Mouse (Mus musculus) B cell, adult 2 months (primary cell): Measurements from ENCODE around the gene Per2.
A peak's percentile ranks its signal among the peaks of the same experiment; 100 is the strongest.

ENCODE experiments used
- DNase-seq, 2 experiments: peaks; one replicate each; pipeline ENCODE4 v3.0.0; 2022

The Per2 gene

GRCm38 (mm10) chr1:91458223-91458861, 782 bp downstream of the Per2 start:
- peak; percentile 8 to 38 for DNase-seq

- no peak for DNase-seq
Observed at GRCm38 (mm10) chr1:91457698-91458097, 1.4 kb downstream of the Per2 start.

GRCm38 (mm10) chr1:91457116-91457515, 2.0 kb downstream of the Per2 start:
- DNase-seq: no peak

GRCm38 (mm10) chr1:91456301-91456801, 2.8 kb downstream of the Per2 start:
- peak; percentile 45 to 53 for DNase-seq

GRCm38 (mm10) chr1:91455661-91456161, 3.4 kb downstream of the Per2 start:
- no peak for DNase-seq

GRCm38 (mm10) chr1:91454927-91455326, 4.2 kb downstream of the Per2 start:
- no peak for DNase-seq

GRCm38 (mm10) chr1:91454366-91454765, 4.8 kb downstream of the Per2 start:
- no peak for DNase-seq

GRCm38 (mm10) chr1:91453932-91454331, 5.2 kb downstream of the Per2 start:
- DNase-seq: no peak

GRCm38 (mm10) chr1:91451547-91452084, 7.5 kb downstream of the Per2 start:
- DNase-seq: no peak

- no peak for DNase-seq
Observed at GRCm38 (mm10) chr1:91450851-91451250, 8.3 kb downstream of the Per2 start.

- DNase-seq: no peak
Observed at GRCm38 (mm10) chr1:91448688-91449087, 10.4 kb downstream of the Per2 start.

GRCm38 (mm10) chr1:91446511-91446910, 12.6 kb downstream of the Per2 start:
- no peak for DNase-seq

- no peak for DNase-seq
Observed at GRCm38 (mm10) chr1:91446060-91446459, 13.1 kb downstream of the Per2 start.

GRCm38 (mm10) chr1:91444841-91445830, 14.0 kb downstream of the Per2 start:
- DNase-seq: no peak

- no peak for DNase-seq
Observed at GRCm38 (mm10) chr1:91442350-91442990, 16.7 kb downstream of the Per2 start.

- no peak for DNase-seq
Observed at GRCm38 (mm10) chr1:91441855-91442254, 17.3 kb downstream of the Per2 start.

- DNase-seq: no peak
Observed at GRCm38 (mm10) chr1:91439776-91440175, 19.3 kb downstream of the Per2 start.

GRCm38 (mm10) chr1:91437573-91437972, 21.6 kb downstream of the Per2 start:
- DNase-seq: no peak

GRCm38 (mm10) chr1:91437083-91437400, 22.1 kb downstream of the Per2 start:
- DNase-seq: no peak

GRCm38 (mm10) chr1:91436380-91437082, 22.6 kb downstream of the Per2 start:
- no peak for DNase-seq

- DNase-seq: no peak
Observed at GRCm38 (mm10) chr1:91435606-91436130, 23.5 kb downstream of the Per2 start.

- DNase-seq: no peak
Observed at GRCm38 (mm10) chr1:91434905-91435304, 24.2 kb downstream of the Per2 start.
